Mouse (Mus musculus) heart, embryonic 13.5 days (tissue): Measurements from ENCODE around the gene Ckap2l. TPM values are rescaled to one million over a fixed set of nuclear protein-coding genes. Genes with fewer than 3 reads are reported as not detected.

Source experiments
- ATAC-seq: fragments of 200-750 bp; cut with Nextera tagmentation; 2 replicates; pipeline ENCODE4 v1.8.0; 2017; ENCODE audit warnings: moderate TSS enrichment; ENCODE audit not compliant: insufficient number of reproducible peaks, low FRiP score, low TSS enrichment; ENCODE audit errors: extremely low read depth
- H3K27ac ChIP-seq: fragments of 300-500 bp; sonication (generic); replicated peaks from 2 replicates; pipeline ENCODE4 v1.5.1; 2015; ENCODE audit warnings: moderate library complexity, mild to moderate bottlenecking, inconsistent platforms
- H3K27me3 ChIP-seq: fragments of 300-500 bp; sonication (generic); replicated peaks from 2 replicates; pipeline ENCODE4 v1.6.1; 2015; ENCODE audit warnings: mild to moderate bottlenecking, inconsistent platforms
- H3K36me3 ChIP-seq: fragments of 300-500 bp; sonication (generic); 2 replicates; pipeline ENCODE4 v1.6.1; 2015; ENCODE audit warnings: mild to moderate bottlenecking, inconsistent platforms
- H3K4me1 ChIP-seq: fragments of 300-500 bp; sonication (generic); 2 replicates; pipeline ENCODE4 v1.6.1; 2015; ENCODE audit warnings: inconsistent platforms
- H3K4me2 ChIP-seq: fragments of 300-500 bp; sonication (generic); 2 replicates; pipeline ENCODE4 v1.6.1; 2015; ENCODE audit warnings: inconsistent platforms, mild to moderate bottlenecking, moderate library complexity
- H3K4me3 ChIP-seq: fragments of 300-500 bp; sonication (generic); 2 replicates; pipeline ENCODE4 v1.5.1; 2015; ENCODE audit warnings: moderate library complexity, mild to moderate bottlenecking, inconsistent platforms
- H3K9ac ChIP-seq: fragments of 300-500 bp; sonication (generic); 2 replicates; pipeline ENCODE4 v1.6.1; 2015; ENCODE audit warnings: inconsistent platforms, mild to moderate bottlenecking, moderate library complexity
- H3K9me3 ChIP-seq: fragments of 300-500 bp; sonication (generic); 2 replicates; pipeline ENCODE4 v1.6.1; 2016; ENCODE audit warnings: inconsistent platforms
- WGBS: fragments of 180-500 bp; shearing (Covaris S2); methylation state at CpG from one replicate; pipeline ENCODE4 v1.1.7; 2015; ENCODE audit warnings: mixed read lengths; 5-methylcytosine and 5-hydroxymethylcytosine counted together
- polyA plus RNA-seq: library from polyadenylated mRNA; unstranded; fragments of >200 nt; fragmentation: Nextera tagmentation; extraction: Ambion mirVana; gene quantifications from 2 replicates; pipeline ENCODE4 v1.2.1, GENCODE M21; 2015

The Ckap2l gene
- polyA plus RNA-seq, 1 experiment from 2014 or later: 40.4 TPM

GRCm38 (mm10) chr2:129263073-129263472 lies 33.9 kb downstream of the Ckap2l start:
- 64% methylated on average over 5 of the region's 5 CpGs for WGBS
- ATAC-seq: no peak
- Histone ChIP-seq H3K27me3 (0 out of 2 replicates have a peak, but pooled peaks cover 4% of the 10 kb centered on the region), H3K27ac (no peak overlapping the region), H3K4me1 (peaks cover 5% of the 10 kb centered on the region; the same call in 1 of the 2 replicates), H3K9ac (no peak overlapping the region), H3K9me3 (no peaks in the 10 kb centered on the region), H3K4me3 (no peak overlapping the region), H3K36me3 (peaks cover 21% of the 10 kb centered on the region), H3K4me2 (no peak overlapping the region)

- ATAC-seq: no peak
- H3K4me1 ChIP-seq: peaks cover 5% of the 10 kb centered on the region; the same call in 1 of the 2 replicates
- WGBS: 49% methylated on average over 6 of the region's 6 CpGs
- no peak overlapping the region for H3K9ac ChIP-seq
- no peaks in the 10 kb centered on the region for H3K9me3 ChIP-seq
- no peak overlapping the region for H3K4me2 ChIP-seq
- H3K27me3 ChIP-seq: 0 out of 2 replicates have a peak, but pooled peaks cover 4% of the 10 kb centered on the region
- H3K4me3 ChIP-seq: no peak overlapping the region
- peaks cover 3% of the 10 kb centered on the region for H3K36me3 ChIP-seq
- H3K27ac ChIP-seq: no peak overlapping the region
These were observed 35.7 kb downstream of the Ckap2l start for GRCm38 (mm10) chr2:129261151-129261794.

GRCm38 (mm10) chr2:129260646-129261045 lies 36.4 kb downstream of the Ckap2l start:
- Histone ChIP-seq H3K27ac (no peak overlapping the region), H3K4me1 (peaks cover 5% of the 10 kb centered on the region; the same call in 1 of the 2 replicates), H3K4me3 (no peak overlapping the region), H3K27me3 (0 out of 2 replicates have a peak, but pooled peaks cover 4% of the 10 kb centered on the region), H3K4me2 (no peak overlapping the region), H3K9ac (no peak overlapping the region), H3K9me3 (no peaks in the 10 kb centered on the region), H3K36me3 (no peaks in the 10 kb centered on the region)
- no peak for ATAC-seq
- 61% methylated on average over 3 of the region's 3 CpGs for WGBS

GRCm38 (mm10) chr2:129258475-129259211 lies 38.4 kb downstream of the Ckap2l start:
- no peak for ATAC-seq
- no peaks in the 10 kb centered on the region for H3K9me3 ChIP-seq
- H3K36me3 ChIP-seq: no peaks in the 10 kb centered on the region
- no peak overlapping the region for H3K27ac ChIP-seq
- H3K4me3 ChIP-seq: no peak overlapping the region
- H3K27me3 ChIP-seq: 0 out of 2 replicates have a peak, but pooled peaks cover 4% of the 10 kb centered on the region
- WGBS: 26% methylated on average over 7 of the region's 7 CpGs
- H3K4me1 ChIP-seq: peaks cover 5% of the 10 kb centered on the region; the same call in 1 of the 2 replicates
- 0 out of 2 replicates have a peak overlapping the region, but pooled peaks have one; percentile 17 for H3K9ac ChIP-seq
- H3K4me2 ChIP-seq: peak overlapping the region; percentile 15; the same call in 1 of the 2 replicates

- ATAC-seq: no peak
- Histone ChIP-seq H3K36me3 (no peaks in the 10 kb centered on the region), H3K9me3 (no peaks in the 10 kb centered on the region), H3K4me3 (no peak overlapping the region), H3K4me1 (peaks cover 5% of the 10 kb centered on the region; the same call in 1 of the 2 replicates), H3K9ac (no peak overlapping the region), H3K4me2 (no peak overlapping the region), H3K27ac (no peak overlapping the region), H3K27me3 (0 out of 2 replicates have a peak, but pooled peaks cover 4% of the 10 kb centered on the region)
- 83% methylated on average over 3 of the region's 3 CpGs for WGBS
These were observed 39.0 kb downstream of the Ckap2l start for GRCm38 (mm10) chr2:129258056-129258455.

GRCm38 (mm10) chr2:129256006-129256405 lies 41.0 kb downstream of the Ckap2l start:
- Histone ChIP-seq H3K9me3 (no peaks in the 10 kb centered on the region), H3K4me2 (no peak overlapping the region), H3K36me3 (no peaks in the 10 kb centered on the region), H3K4me3 (no peak overlapping the region), H3K4me1 (peaks cover 5% of the 10 kb centered on the region; the same call in 1 of the 2 replicates), H3K27me3 (0 out of 2 replicates have a peak, but pooled peaks cover under 1% of the 10 kb centered on the region), H3K9ac (no peak overlapping the region), H3K27ac (no peak overlapping the region)
- WGBS: 81% methylated on average over 4 of the region's 4 CpGs
- ATAC-seq: no peak

- Histone ChIP-seq H3K9me3 (no peaks in the 10 kb centered on the region), H3K9ac (no peak overlapping the region), H3K4me2 (no peak overlapping the region), H3K36me3 (no peaks in the 10 kb centered on the region), H3K27me3 (no peaks in the 10 kb centered on the region), H3K4me3 (no peak overlapping the region), H3K4me1 (peaks cover 5% of the 10 kb centered on the region; the same call in 1 of the 2 replicates), H3K27ac (no peak overlapping the region)
- 49% methylated on average over 2 of the region's 2 CpGs for WGBS
- ATAC-seq: no peak
These were observed 42.9 kb downstream of the Ckap2l start for GRCm38 (mm10) chr2:129254076-129254475.

- Histone ChIP-seq H3K4me2 (no peak overlapping the region), H3K4me1 (peaks cover 4% of the 10 kb centered on the region; the same call in 1 of the 2 replicates), H3K36me3 (no peaks in the 10 kb centered on the region), H3K27ac (no peak overlapping the region), H3K9me3 (no peaks in the 10 kb centered on the region), H3K27me3 (no peaks in the 10 kb centered on the region), H3K4me3 (no peak overlapping the region), H3K9ac (no peak overlapping the region)
- no peak for ATAC-seq
- 75% methylated on average over 2 of the region's 2 CpGs for WGBS
These were observed 43.4 kb downstream of the Ckap2l start for GRCm38 (mm10) chr2:129253631-129253970.

- no peak for ATAC-seq
- H3K27me3 ChIP-seq: no peaks in the 10 kb centered on the region
- WGBS: 82% methylated on average over 19 of the region's 19 CpGs
These were observed 44.0 kb downstream of the Ckap2l start for GRCm38 (mm10) chr2:129252836-129253630.

GRCm38 (mm10) chr2:129249321-129249720 lies 47.7 kb downstream of the Ckap2l start:
- Histone ChIP-seq H3K9me3 (no peaks in the 10 kb centered on the region), H3K36me3 (no peaks in the 10 kb centered on the region), H3K4me2 (no peak overlapping the region), H3K27me3 (no peaks in the 10 kb centered on the region), H3K4me1 (peaks cover 26% of the 10 kb centered on the region), H3K9ac (no peak overlapping the region), H3K27ac (no peak overlapping the region), H3K4me3 (no peak overlapping the region)
- 61% methylated on average over 1 of the region's 1 CpGs for WGBS
- ATAC-seq: no peak

More at GRCm38 (mm10) chr2:129252836-129253630, 44.0 kb downstream of the Ckap2l start:
- no peak overlapping the region for H3K9ac ChIP-seq
- no peak overlapping the region for H3K27ac ChIP-seq
- H3K36me3 ChIP-seq: no peaks in the 10 kb centered on the region
- no peaks in the 10 kb centered on the region for H3K9me3 ChIP-seq
- H3K4me3 ChIP-seq: no peak overlapping the region
- H3K4me2 ChIP-seq: no peak overlapping the region
- H3K4me1 ChIP-seq: peaks cover 2% of the 10 kb centered on the region

- Histone ChIP-seq H3K9me3 (no peaks in the 10 kb centered on the region), H3K9ac (no peak overlapping the region), H3K27ac (no peak overlapping the region), H3K4me1 (peaks cover 42% of the 10 kb centered on the region), H3K36me3 (no peaks in the 10 kb centered on the region), H3K27me3 (no peaks in the 10 kb centered on the region), H3K4me3 (no peak overlapping the region), H3K4me2 (no peak overlapping the region)
- WGBS: 78% methylated on average over 7 of the region's 7 CpGs
- ATAC-seq: no peak
These were observed 49.3 kb downstream of the Ckap2l start for GRCm38 (mm10) chr2:129247707-129248121.
